Mouse (Mus musculus): ENCODE data around the gene Gm20517. TPM values are rescaled to one million over a fixed set of nuclear protein-coding genes. Genes with fewer than 3 reads are reported as not detected.

Gm20517 gene
- total and polyA plus RNA-seq, 2 experiments from 2014 or later: 1.4 TPM; not detected in 1

- no peaks in the 10 kb centered on the region for H3K4me1 ChIP-seq (ENCODE audit: control insufficient read depth, insufficient read depth)
- H3K9ac ChIP-seq (replicated peaks; ENCODE audit: low read depth, low read length): no peak overlapping the region
- H3K4me3 ChIP-seq (ENCODE audit: low read depth, low read length): no peak overlapping the region
- H3K9me3 ChIP-seq (replicated peaks; ENCODE audit: control insufficient read depth, low read length): no peaks in the 10 kb centered on the region
- no peak for DNase-seq (ENCODE audit: low spot score)
- no peak overlapping the region for H3K27ac ChIP-seq (ENCODE audit: low read depth)
- 70% methylated on average over 6 of the region's 6 CpGs for WGBS
- no peaks in the 10 kb centered on the region for H3K36me3 ChIP-seq (replicated peaks; ENCODE audit: control insufficient read depth, insufficient read depth, low read length)
- H3K27me3 ChIP-seq (ENCODE audit: control insufficient read depth, insufficient read depth, low read length): no peaks in the 10 kb centered on the region
- no peak for ATAC-seq (ENCODE audit: insufficient read depth, low read depth)
- TF ChIP-seq CTCF (IDR thresholded peaks at IDR 0.05; ENCODE audit: low read depth) (no peak), EP300 (IDR thresholded peaks at IDR 0.05; ENCODE audit: low read depth) (no peak)
- H3K4me2 ChIP-seq (ENCODE audit: low read depth, low read length): no peak overlapping the region
Observed at GRCm38 (mm10) chr17:47578655-47579054, 32.7 kb upstream of the Gm20517 start.

- H3K9me3 ChIP-seq (replicated peaks; ENCODE audit: control insufficient read depth, low read length): no peaks in the 10 kb centered on the region
- H3K4me3 ChIP-seq (ENCODE audit: low read depth, low read length): no peak overlapping the region
- H3K36me3 ChIP-seq (replicated peaks; ENCODE audit: control insufficient read depth, insufficient read depth, low read length): no peaks in the 10 kb centered on the region
- no peaks in the 10 kb centered on the region for H3K27me3 ChIP-seq (ENCODE audit: control insufficient read depth, insufficient read depth, low read length)
- no peak for DNase-seq (ENCODE audit: low spot score)
- WGBS: 89% methylated on average over 4 of the region's 4 CpGs
- no peak overlapping the region for H3K9ac ChIP-seq (replicated peaks; ENCODE audit: low read depth, low read length)
- ATAC-seq (ENCODE audit: insufficient read depth, low read depth): no peak
- H3K4me1 ChIP-seq (ENCODE audit: control insufficient read depth, insufficient read depth): no peaks in the 10 kb centered on the region
- H3K4me2 ChIP-seq (ENCODE audit: low read depth, low read length): no peak overlapping the region
- TF ChIP-seq EP300 (IDR thresholded peaks at IDR 0.05; ENCODE audit: low read depth) (no peak), CTCF (IDR thresholded peaks at IDR 0.05; ENCODE audit: low read depth) (no peak)
- H3K27ac ChIP-seq (ENCODE audit: low read depth): no peak overlapping the region
Observed at GRCm38 (mm10) chr17:47580962-47581361, 30.4 kb upstream of the Gm20517 start.

- H3K9me3 ChIP-seq (replicated peaks; ENCODE audit: control insufficient read depth, low read length): no peaks in the 10 kb centered on the region
- no peak overlapping the region for H3K4me2 ChIP-seq (ENCODE audit: low read depth, low read length)
- no peaks in the 10 kb centered on the region for H3K27me3 ChIP-seq (ENCODE audit: control insufficient read depth, insufficient read depth, low read length)
- no peak overlapping the region for H3K27ac ChIP-seq (ENCODE audit: low read depth)
- no peaks in the 10 kb centered on the region for H3K36me3 ChIP-seq (replicated peaks; ENCODE audit: control insufficient read depth, insufficient read depth, low read length)
- DNase-seq (ENCODE audit: low spot score) (no peak), ATAC-seq (ENCODE audit: insufficient read depth, low read depth) (no peak)
- peaks cover 6% of the 10 kb centered on the region; the same call in 1 of the 2 replicates for H3K4me1 ChIP-seq (ENCODE audit: control insufficient read depth, insufficient read depth)
- 85% methylated on average over 7 of the region's 8 CpGs for WGBS
- no peak for TF ChIP-seq EP300 (IDR thresholded peaks at IDR 0.05; ENCODE audit: low read depth)
- H3K4me3 ChIP-seq (ENCODE audit: low read depth, low read length): no peak overlapping the region
- no peak overlapping the region for H3K9ac ChIP-seq (replicated peaks; ENCODE audit: low read depth, low read length)
Observed at GRCm38 (mm10) chr17:47588517-47588916, 22.9 kb upstream of the Gm20517 start.

- DNase-seq (ENCODE audit: low spot score) (no peak), ATAC-seq (ENCODE audit: insufficient read depth, low read depth) (no peak)
- Histone ChIP-seq H3K27me3 (ENCODE audit: control insufficient read depth, insufficient read depth, low read length) (no peaks in the 10 kb centered on the region), H3K9ac (replicated peaks; ENCODE audit: low read depth, low read length) (no peak overlapping the region), H3K9me3 (replicated peaks; ENCODE audit: control insufficient read depth, low read length) (no peaks in the 10 kb centered on the region), H3K27ac (ENCODE audit: low read depth) (no peak overlapping the region), H3K4me2 (ENCODE audit: low read depth, low read length) (no peak overlapping the region), H3K4me3 (ENCODE audit: low read depth, low read length) (no peak overlapping the region), H3K36me3 (replicated peaks; ENCODE audit: control insufficient read depth, insufficient read depth, low read length) (no peaks in the 10 kb centered on the region), H3K4me1 (ENCODE audit: control insufficient read depth, insufficient read depth) (peaks cover 16% of the 10 kb centered on the region)
- no peak for TF ChIP-seq EP300 (IDR thresholded peaks at IDR 0.05; ENCODE audit: low read depth)
- no peak for TF ChIP-seq CTCF (IDR thresholded peaks at IDR 0.05; ENCODE audit: low read depth)
- WGBS: 42% methylated on average over 3 of the region's 3 CpGs
Observed at GRCm38 (mm10) chr17:47591073-47591472, 20.3 kb upstream of the Gm20517 start.

- DNase-seq (ENCODE audit: low spot score): peak; percentile 96
- no peaks in the 10 kb centered on the region for H3K27me3 ChIP-seq (ENCODE audit: control insufficient read depth, insufficient read depth, low read length)
- H3K4me1 ChIP-seq (ENCODE audit: control insufficient read depth, insufficient read depth): peaks cover 33% of the 10 kb centered on the region
- H3K4me3 ChIP-seq (ENCODE audit: low read depth, low read length): peak overlapping the region; percentile 72
- peak overlapping the region; percentile 92 for H3K4me2 ChIP-seq (ENCODE audit: low read depth, low read length)
- peaks cover 9% of the 10 kb centered on the region; the same call in 1 of the 2 replicates for H3K36me3 ChIP-seq (replicated peaks; ENCODE audit: control insufficient read depth, insufficient read depth, low read length)
- peak overlapping the region; percentile 85 for H3K9ac ChIP-seq (replicated peaks; ENCODE audit: low read depth, low read length)
- peak overlapping the region; percentile 94 for H3K27ac ChIP-seq (ENCODE audit: low read depth)
- ATAC-seq (ENCODE audit: insufficient read depth, low read depth): peak; percentile 91
- TF ChIP-seq CTCF (IDR thresholded peaks at IDR 0.05; ENCODE audit: low read depth) (no peak), EP300 (IDR thresholded peaks at IDR 0.05; ENCODE audit: low read depth) (no peak)
- H3K9me3 ChIP-seq (replicated peaks; ENCODE audit: control insufficient read depth, low read length): no peaks in the 10 kb centered on the region
- WGBS: under 1% methylated on average over 63 of the region's 63 CpGs
Observed at GRCm38 (mm10) chr17:47593215-47593853, 18.1 kb upstream of the Gm20517 start.

GRCm38 (mm10) chr17:47593854-47594182 lies 17.6 kb upstream of the Gm20517 start:
- no peak for ATAC-seq (ENCODE audit: insufficient read depth, low read depth)
- peak overlapping the region; percentile 85 for H3K9ac ChIP-seq (replicated peaks; ENCODE audit: low read depth, low read length)
- no peaks in the 10 kb centered on the region for H3K9me3 ChIP-seq (replicated peaks; ENCODE audit: control insufficient read depth, low read length)
- under 1% methylated on average over 13 of the region's 13 CpGs for WGBS
- H3K4me2 ChIP-seq (ENCODE audit: low read depth, low read length): peak overlapping the region; percentile 92
- DNase-seq (ENCODE audit: low spot score): no peak
- H3K4me3 ChIP-seq (ENCODE audit: low read depth, low read length): peak overlapping the region; percentile 72
- TF ChIP-seq CTCF (IDR thresholded peaks at IDR 0.05; ENCODE audit: low read depth): no peak
- TF ChIP-seq EP300 (IDR thresholded peaks at IDR 0.05; ENCODE audit: low read depth): no peak
- peaks cover 14% of the 10 kb centered on the region for H3K36me3 ChIP-seq (replicated peaks; ENCODE audit: control insufficient read depth, insufficient read depth, low read length)
- H3K27me3 ChIP-seq (ENCODE audit: control insufficient read depth, insufficient read depth, low read length): no peaks in the 10 kb centered on the region
- peak overlapping the region; percentile 94 for H3K27ac ChIP-seq (ENCODE audit: low read depth)
- H3K4me1 ChIP-seq (ENCODE audit: control insufficient read depth, insufficient read depth): peaks cover 33% of the 10 kb centered on the region
